Mouse (Mus musculus): Measurements from ENCODE around the gene Nrp1. TPM values are rescaled to one million over a fixed set of nuclear protein-coding genes. Genes with fewer than 3 reads are reported as not detected.

Nrp1 gene
- polyA plus RNA-seq, 1 experiment from 2014 or later = 144 TPM

DNA sequence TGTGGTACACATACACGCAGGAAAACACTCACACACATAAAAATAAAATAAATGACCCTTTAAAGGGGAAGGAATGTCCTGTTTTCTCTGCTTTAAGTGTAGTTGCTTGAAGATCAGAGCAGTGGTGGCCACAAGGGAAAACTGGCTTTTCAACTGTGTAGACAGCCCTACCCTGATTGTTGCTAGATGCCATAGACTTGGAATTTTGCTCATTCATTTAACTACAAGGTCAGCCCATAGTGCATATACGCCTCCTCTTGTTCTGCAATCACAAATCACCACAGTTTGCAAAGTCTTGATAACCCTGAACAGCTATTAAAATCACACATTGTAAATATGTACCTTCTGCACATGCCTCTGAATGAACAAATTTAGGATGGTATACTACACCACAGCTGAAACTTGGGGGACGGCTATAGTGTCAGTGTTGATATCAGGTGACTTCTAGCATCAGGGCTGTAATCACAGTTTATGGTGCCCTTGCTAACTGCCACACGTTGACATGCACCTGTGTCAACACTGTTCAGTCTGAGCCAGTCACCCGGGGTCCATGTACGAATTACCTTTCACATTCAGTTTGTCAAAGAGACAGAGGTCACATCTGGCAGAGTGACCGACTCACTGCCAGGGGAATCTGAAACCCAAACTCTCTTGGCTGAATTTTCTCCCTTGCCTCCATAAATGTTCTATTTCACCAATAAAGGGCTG lies 66.4 kb downstream of the Nrp1 start:
- no peak overlapping the region for H3K27ac ChIP-seq (ENCODE audit: low read length)
- H3K4me1 ChIP-seq (replicated peaks; ENCODE audit: control insufficient read depth, insufficient read depth, low read length) = no peaks in the 10 kb centered on the region
- no peak overlapping the region for H3K4me3 ChIP-seq (ENCODE audit: low read length)
- WGBS = 44% methylated on average over 7 of the region's 7 CpGs
- ATAC-seq (ENCODE audit: low read depth) = no peak
- H3K9ac ChIP-seq (ENCODE audit: low read length) = no peak overlapping the region
- H3K27me3 ChIP-seq (ENCODE audit: control insufficient read depth, insufficient read depth, low read depth, low read length) = no peaks in the 10 kb centered on the region
- peaks cover 15% of the 10 kb centered on the region; the same call in 1 of the 2 replicates for H3K36me3 ChIP-seq (ENCODE audit: control insufficient read depth, insufficient read depth, low read length)
- H3K9me3 ChIP-seq (ENCODE audit: control insufficient read depth, low read length) = no peaks in the 10 kb centered on the region
- H3K4me2 ChIP-seq (ENCODE audit: low read depth, low read length) = no peak overlapping the region

- H3K4me1 ChIP-seq (replicated peaks; ENCODE audit: control insufficient read depth, insufficient read depth, low read length) = no peaks in the 10 kb centered on the region
- H3K36me3 ChIP-seq (ENCODE audit: control insufficient read depth, insufficient read depth, low read length) = peaks cover 15% of the 10 kb centered on the region; the same call in 1 of the 2 replicates
- no peak overlapping the region for H3K27ac ChIP-seq (ENCODE audit: low read length)
- 88% methylated on average over 3 of the region's 3 CpGs for WGBS
- H3K4me2 ChIP-seq (ENCODE audit: low read depth, low read length) = no peak overlapping the region
- no peak for ATAC-seq (ENCODE audit: low read depth)
- H3K4me3 ChIP-seq (ENCODE audit: low read length) = no peak overlapping the region
- no peaks in the 10 kb centered on the region for H3K27me3 ChIP-seq (ENCODE audit: control insufficient read depth, insufficient read depth, low read depth, low read length)
- H3K9me3 ChIP-seq (ENCODE audit: control insufficient read depth, low read length) = no peaks in the 10 kb centered on the region
- no peak overlapping the region for H3K9ac ChIP-seq (ENCODE audit: low read length)
Measured at GRCm38 (mm10) chr8:128427071-128427470, 68.7 kb downstream of the Nrp1 start.

DNA sequence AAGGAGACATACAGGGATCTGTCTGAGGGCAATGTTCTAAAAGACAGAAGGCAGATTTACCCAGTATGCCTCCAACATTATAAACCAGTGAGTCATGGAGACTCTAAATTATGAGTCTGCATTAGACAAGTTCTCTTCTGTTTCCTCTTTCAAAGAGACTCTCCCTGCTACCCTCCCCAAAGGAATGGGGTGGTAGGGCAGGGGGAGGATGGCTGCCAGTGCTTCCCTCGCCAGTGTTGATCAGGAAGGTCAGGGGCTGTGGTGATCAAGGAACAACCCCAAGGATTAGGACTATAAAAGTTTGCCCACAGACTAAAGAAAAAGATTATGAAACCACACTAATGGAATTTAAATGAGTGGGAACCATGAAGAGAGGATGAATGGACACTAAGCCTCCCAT lies 70.6 kb downstream of the Nrp1 start:
- H3K27me3 ChIP-seq (ENCODE audit: control insufficient read depth, insufficient read depth, low read depth, low read length) = no peaks in the 10 kb centered on the region
- no peak overlapping the region for H3K4me2 ChIP-seq (ENCODE audit: low read depth, low read length)
- WGBS = 75% methylated on average over 1 of the region's 1 CpGs
- peaks cover 28% of the 10 kb centered on the region for H3K36me3 ChIP-seq (ENCODE audit: control insufficient read depth, insufficient read depth, low read length)
- ATAC-seq (ENCODE audit: low read depth) = no peak
- no peaks in the 10 kb centered on the region for H3K9me3 ChIP-seq (ENCODE audit: control insufficient read depth, low read length)
- no peak overlapping the region for H3K27ac ChIP-seq (ENCODE audit: low read length)
- H3K4me1 ChIP-seq (replicated peaks; ENCODE audit: control insufficient read depth, insufficient read depth, low read length) = no peaks in the 10 kb centered on the region
- no peak overlapping the region for H3K4me3 ChIP-seq (ENCODE audit: low read length)
- H3K9ac ChIP-seq (ENCODE audit: low read length) = no peak overlapping the region

GRCm38 (mm10) chr8:128431082-128431481 lies 72.7 kb downstream of the Nrp1 start:
- Histone ChIP-seq H3K9ac (ENCODE audit: low read length) (no peak overlapping the region), H3K4me2 (ENCODE audit: low read depth, low read length) (no peak overlapping the region), H3K27ac (ENCODE audit: low read length) (no peak overlapping the region), H3K4me3 (ENCODE audit: low read length) (no peak overlapping the region), H3K9me3 (ENCODE audit: control insufficient read depth, low read length) (no peaks in the 10 kb centered on the region), H3K27me3 (ENCODE audit: control insufficient read depth, insufficient read depth, low read depth, low read length) (no peaks in the 10 kb centered on the region), H3K36me3 (ENCODE audit: control insufficient read depth, insufficient read depth, low read length) (peaks cover 46% of the 10 kb centered on the region), H3K4me1 (replicated peaks; ENCODE audit: control insufficient read depth, insufficient read depth, low read length) (peaks cover 4% of the 10 kb centered on the region)
- 64% methylated on average over 1 of the region's 1 CpGs for WGBS
- no peak for ATAC-seq (ENCODE audit: low read depth)

DNA sequence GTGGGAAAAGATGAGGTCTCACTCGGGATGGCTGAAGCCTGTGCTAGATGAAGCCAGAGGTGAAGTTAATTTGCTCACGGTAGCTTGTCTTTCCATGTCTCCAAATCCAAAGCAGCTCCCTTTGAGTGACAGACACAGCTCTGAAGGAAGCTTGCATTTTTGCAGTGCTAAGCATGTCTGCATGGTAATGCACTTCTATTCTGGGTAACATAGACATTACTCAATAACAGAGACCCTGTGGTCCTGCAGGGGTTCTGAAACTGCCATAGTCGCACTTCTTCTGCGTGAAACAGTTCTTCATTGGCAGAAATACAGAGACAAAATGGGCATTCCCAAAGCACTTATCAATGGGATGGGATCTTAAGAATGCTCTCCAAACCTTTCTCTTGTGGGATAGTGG lies 77.3 kb downstream of the Nrp1 start:
- H3K27me3 ChIP-seq (ENCODE audit: control insufficient read depth, insufficient read depth, low read depth, low read length) = no peaks in the 10 kb centered on the region
- no peaks in the 10 kb centered on the region for H3K9me3 ChIP-seq (ENCODE audit: control insufficient read depth, low read length)
- 59% methylated on average over 4 of the region's 4 CpGs for WGBS
- no peak for ATAC-seq (ENCODE audit: low read depth)
- H3K9ac ChIP-seq (ENCODE audit: low read length) = no peak overlapping the region
- H3K4me2 ChIP-seq (ENCODE audit: low read depth, low read length) = no peak overlapping the region
- peaks cover 46% of the 10 kb centered on the region for H3K36me3 ChIP-seq (ENCODE audit: control insufficient read depth, insufficient read depth, low read length)
- H3K4me3 ChIP-seq (ENCODE audit: low read length) = no peak overlapping the region
- H3K4me1 ChIP-seq (replicated peaks; ENCODE audit: control insufficient read depth, insufficient read depth, low read length) = peaks cover 4% of the 10 kb centered on the region
- H3K27ac ChIP-seq (ENCODE audit: low read length) = no peak overlapping the region

DNA sequence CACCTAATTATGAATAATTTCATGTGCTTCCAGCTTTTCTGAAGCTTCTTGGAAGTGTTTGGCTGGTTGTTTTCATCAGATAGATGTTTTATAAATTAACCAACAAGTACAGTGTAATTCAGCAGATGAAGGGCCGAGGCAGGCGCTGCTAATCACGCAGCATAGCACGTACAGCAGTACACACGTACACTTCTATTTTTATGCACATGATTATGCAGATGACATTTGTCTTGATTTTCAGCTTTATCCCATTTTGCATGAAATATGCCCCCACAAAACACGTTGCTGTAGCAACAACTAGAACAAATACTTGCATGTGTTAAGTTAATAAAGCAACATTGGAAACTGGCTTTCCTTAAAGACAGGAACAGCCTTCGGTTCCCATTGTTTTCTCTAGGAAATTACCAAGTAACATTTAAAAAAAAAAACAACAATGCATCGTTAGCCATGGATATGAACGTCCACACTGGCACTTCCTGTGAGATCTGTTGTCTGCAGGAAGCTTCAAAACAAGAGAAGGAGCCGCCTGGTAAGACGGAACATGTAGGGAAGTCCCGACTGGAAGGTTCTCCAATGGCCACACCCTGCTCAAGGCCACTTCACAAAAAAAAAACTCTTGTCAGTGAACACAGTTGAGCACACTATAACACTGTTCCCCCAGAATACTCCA lies 78.9 kb downstream of the Nrp1 start:
- peaks cover 4% of the 10 kb centered on the region for H3K4me1 ChIP-seq (replicated peaks; ENCODE audit: control insufficient read depth, insufficient read depth, low read length)
- no peaks in the 10 kb centered on the region for H3K27me3 ChIP-seq (ENCODE audit: control insufficient read depth, insufficient read depth, low read depth, low read length)
- peaks cover 44% of the 10 kb centered on the region for H3K36me3 ChIP-seq (ENCODE audit: control insufficient read depth, insufficient read depth, low read length)
- H3K27ac ChIP-seq (ENCODE audit: low read length) = peak overlapping the region; percentile 51
- H3K9ac ChIP-seq (ENCODE audit: low read length) = no peak overlapping the region
- no peak overlapping the region for H3K4me3 ChIP-seq (ENCODE audit: low read length)
- no peaks in the 10 kb centered on the region for H3K9me3 ChIP-seq (ENCODE audit: control insufficient read depth, low read length)
- ATAC-seq (ENCODE audit: low read depth) = peak; percentile 43; the same call in 1 of the 2 replicates
- 72% methylated on average over 12 of the region's 12 CpGs for WGBS
- no peak overlapping the region for H3K4me2 ChIP-seq (ENCODE audit: low read depth, low read length)

DNA sequence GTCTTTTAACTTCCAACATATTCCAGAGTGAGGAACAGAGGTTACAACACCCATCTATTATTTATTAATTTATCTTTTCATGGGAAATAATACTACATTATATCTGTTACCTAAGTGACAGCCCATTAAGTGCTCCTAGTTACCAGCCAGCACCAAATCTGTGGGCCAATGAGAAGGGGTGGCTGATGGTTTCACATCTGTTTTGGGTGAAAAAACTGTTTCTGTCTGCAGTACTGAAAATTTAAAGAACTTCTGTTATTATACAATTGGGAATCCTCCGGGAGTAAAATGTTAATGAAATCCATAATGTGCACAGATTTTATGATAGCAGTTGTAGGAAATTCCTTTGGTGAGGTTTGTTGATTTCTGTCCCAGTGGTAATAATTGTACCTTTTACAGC lies 83.0 kb downstream of the Nrp1 start:
- WGBS = 67% methylated on average over 1 of the region's 1 CpGs
- H3K36me3 ChIP-seq (ENCODE audit: control insufficient read depth, insufficient read depth, low read length) = peaks cover 21% of the 10 kb centered on the region

GRCm38 (mm10) chr8:128445596-128445995 lies 87.2 kb downstream of the Nrp1 start:
- 44% methylated on average over 4 of the region's 4 CpGs for WGBS
- Histone ChIP-seq H3K27ac (ENCODE audit: low read length) (peak overlapping the region; percentile 72), H3K27me3 (ENCODE audit: control insufficient read depth, insufficient read depth, low read depth, low read length) (no peaks in the 10 kb centered on the region), H3K36me3 (ENCODE audit: control insufficient read depth, insufficient read depth, low read length) (peaks cover 13% of the 10 kb centered on the region), H3K9ac (ENCODE audit: low read length) (no peak overlapping the region), H3K4me1 (replicated peaks; ENCODE audit: control insufficient read depth, insufficient read depth, low read length) (peaks cover 11% of the 10 kb centered on the region), H3K4me2 (ENCODE audit: low read depth, low read length) (no peak overlapping the region), H3K4me3 (ENCODE audit: low read length) (no peak overlapping the region), H3K9me3 (ENCODE audit: control insufficient read depth, low read length) (no peaks in the 10 kb centered on the region)
- ATAC-seq (ENCODE audit: low read depth) = no peak

More for the DNA sequence above, 83.0 kb downstream of the Nrp1 start:
- H3K27me3 ChIP-seq (ENCODE audit: control insufficient read depth, insufficient read depth, low read depth, low read length) = no peaks in the 10 kb centered on the region
- no peaks in the 10 kb centered on the region for H3K9me3 ChIP-seq (ENCODE audit: control insufficient read depth, low read length)
- H3K4me2 ChIP-seq (ENCODE audit: low read depth, low read length) = no peak overlapping the region
- H3K4me1 ChIP-seq (replicated peaks; ENCODE audit: control insufficient read depth, insufficient read depth, low read length) = peaks cover 2% of the 10 kb centered on the region; the same call in 1 of the 2 replicates
- no peak for ATAC-seq (ENCODE audit: low read depth)
- no peak overlapping the region for H3K27ac ChIP-seq (ENCODE audit: low read length)
- H3K4me3 ChIP-seq (ENCODE audit: low read length) = no peak overlapping the region
- H3K9ac ChIP-seq (ENCODE audit: low read length) = no peak overlapping the region

GRCm38 (mm10) chr8:128446636-128447035 lies 88.2 kb downstream of the Nrp1 start:
- Histone ChIP-seq H3K9ac (ENCODE audit: low read length) (no peak overlapping the region), H3K4me3 (ENCODE audit: low read length) (no peak overlapping the region), H3K4me2 (ENCODE audit: low read depth, low read length) (no peak overlapping the region), H3K9me3 (ENCODE audit: control insufficient read depth, low read length) (no peaks in the 10 kb centered on the region), H3K36me3 (ENCODE audit: control insufficient read depth, insufficient read depth, low read length) (peaks cover 14% of the 10 kb centered on the region), H3K27ac (ENCODE audit: low read length) (peak overlapping the region; percentile 72), H3K27me3 (ENCODE audit: control insufficient read depth, insufficient read depth, low read depth, low read length) (no peaks in the 10 kb centered on the region), H3K4me1 (replicated peaks; ENCODE audit: control insufficient read depth, insufficient read depth, low read length) (peaks cover 16% of the 10 kb centered on the region)
- ATAC-seq (ENCODE audit: low read depth) = peak; percentile 81
- 44% methylated on average over 3 of the region's 3 CpGs for WGBS
